Mouse (Mus musculus) splenic B cell, adult 2 months (primary cell): ENCODE data around the gene 9230102O04Rik.

Experiments used
- DNase-seq: peaks from one replicate; pipeline ENCODE4 v3.0.0-alpha.2; 2011; ENCODE audit warnings: low read depth, low spot score
- H3K27me3 ChIP-seq: 2 replicates; pipeline ENCODE4 v1.6.1; 2012; ENCODE audit warnings: mild to moderate bottlenecking, low read length, moderate library complexity, mixed read lengths; ENCODE audit not compliant: control insufficient read depth, poor library complexity, insufficient read depth, severe bottlenecking
- H3K36me3 ChIP-seq: 2 replicates; pipeline ENCODE4 v1.6.1; 2012; ENCODE audit warnings: mild to moderate bottlenecking, low read length, moderate library complexity, mixed read lengths; ENCODE audit not compliant: control insufficient read depth, poor library complexity, insufficient read depth, severe bottlenecking

9230102O04Rik gene

GRCm38 (mm10) chr2:9890906-9891305 lies 1.6 kb upstream of the 9230102O04Rik start:
- Histone ChIP-seq H3K27me3 (peaks cover 2% of the 10 kb centered on the region), H3K36me3 (no peaks in the 10 kb centered on the region)
- peak; percentile 34 for DNase-seq

- no peaks in the 10 kb centered on the region for H3K36me3 ChIP-seq
- H3K27me3 ChIP-seq, result peaks cover 2% of the 10 kb centered on the region
- no peak for DNase-seq
Measured at GRCm38 (mm10) chr2:9890251-9890650, 911 bp upstream of the 9230102O04Rik start.

GRCm38 (mm10) chr2:9889651-9890183 lies 377 bp upstream of the 9230102O04Rik start, which contains the start of gene Gata3:
TSS of gene Gata3 (minus strand) at chr2:9890034.
- H3K27me3 ChIP-seq, result peaks cover 2% of the 10 kb centered on the region
- no peaks in the 10 kb centered on the region for H3K36me3 ChIP-seq
- DNase-seq, result no peak

- no peak for DNase-seq
Measured at GRCm38 (mm10) chr2:9887636-9888035, 1.7 kb downstream of the 9230102O04Rik start.

GRCm38 (mm10) chr2:9886921-9887610 lies 2.3 kb downstream of the 9230102O04Rik start:
- Histone ChIP-seq H3K36me3 (no peaks in the 10 kb centered on the region), H3K27me3 (peaks cover 13% of the 10 kb centered on the region)
- no peak for DNase-seq

More at GRCm38 (mm10) chr2:9887636-9888035, 1.7 kb downstream of the 9230102O04Rik start:
- Histone ChIP-seq H3K36me3 (no peaks in the 10 kb centered on the region), H3K27me3 (peaks cover 11% of the 10 kb centered on the region)

- Histone ChIP-seq H3K36me3 (no peaks in the 10 kb centered on the region), H3K27me3 (peaks cover 14% of the 10 kb centered on the region)
- no peak for DNase-seq
Measured at GRCm38 (mm10) chr2:9886031-9886430, 3.3 kb downstream of the 9230102O04Rik start.

GRCm38 (mm10) chr2:9885217-9885770 lies 4.0 kb downstream of the 9230102O04Rik start:
- H3K36me3 ChIP-seq, result no peaks in the 10 kb centered on the region
- H3K27me3 ChIP-seq, result peaks cover 16% of the 10 kb centered on the region
- no peak for DNase-seq

GRCm38 (mm10) chr2:9884533-9885216 lies 4.7 kb downstream of the 9230102O04Rik start:
- DNase-seq, result no peak
- peaks cover 16% of the 10 kb centered on the region for H3K27me3 ChIP-seq
- no peaks in the 10 kb centered on the region for H3K36me3 ChIP-seq

GRCm38 (mm10) chr2:9883803-9884532 lies 5.4 kb downstream of the 9230102O04Rik start:
- Histone ChIP-seq H3K27me3 (peaks cover 15% of the 10 kb centered on the region), H3K36me3 (no peaks in the 10 kb centered on the region)
- no peak for DNase-seq

- Histone ChIP-seq H3K27me3 (peaks cover 14% of the 10 kb centered on the region), H3K36me3 (no peaks in the 10 kb centered on the region)
- DNase-seq, result peak; percentile 41
Measured at GRCm38 (mm10) chr2:9882926-9883802, 6.2 kb downstream of the 9230102O04Rik start.

- Histone ChIP-seq H3K27me3 (peaks cover 15% of the 10 kb centered on the region), H3K36me3 (no peaks in the 10 kb centered on the region)
- DNase-seq, result peak; percentile 42
Measured at GRCm38 (mm10) chr2:9882371-9882925, 6.9 kb downstream of the 9230102O04Rik start.

- peaks cover 16% of the 10 kb centered on the region for H3K27me3 ChIP-seq
- no peaks in the 10 kb centered on the region for H3K36me3 ChIP-seq
- peak; percentile 38 for DNase-seq
Measured at GRCm38 (mm10) chr2:9881611-9882023, 7.7 kb downstream of the 9230102O04Rik start.

- H3K36me3 ChIP-seq, result no peaks in the 10 kb centered on the region
- peaks cover 16% of the 10 kb centered on the region for H3K27me3 ChIP-seq
- DNase-seq, result no peak
Measured at GRCm38 (mm10) chr2:9881051-9881591, 8.2 kb downstream of the 9230102O04Rik start, which contains the start of gene 4930412O13Rik. TSS of gene 4930412O13Rik (plus strand) at chr2:9881252.
